Mouse (Mus musculus) spleen, postnatal 14 days (tissue): Measurements from ENCODE around the gene Psen2.
A peak's percentile ranks its signal among the peaks of the same experiment; 100 is the strongest.

Experiments used
- DNase-seq, 2 experiments: peaks; one replicate each; pipeline ENCODE4 v3.0.0; 2021 to 2022; ENCODE audit warnings: low spot score in 2 of 2

Psen2 gene

DNA sequence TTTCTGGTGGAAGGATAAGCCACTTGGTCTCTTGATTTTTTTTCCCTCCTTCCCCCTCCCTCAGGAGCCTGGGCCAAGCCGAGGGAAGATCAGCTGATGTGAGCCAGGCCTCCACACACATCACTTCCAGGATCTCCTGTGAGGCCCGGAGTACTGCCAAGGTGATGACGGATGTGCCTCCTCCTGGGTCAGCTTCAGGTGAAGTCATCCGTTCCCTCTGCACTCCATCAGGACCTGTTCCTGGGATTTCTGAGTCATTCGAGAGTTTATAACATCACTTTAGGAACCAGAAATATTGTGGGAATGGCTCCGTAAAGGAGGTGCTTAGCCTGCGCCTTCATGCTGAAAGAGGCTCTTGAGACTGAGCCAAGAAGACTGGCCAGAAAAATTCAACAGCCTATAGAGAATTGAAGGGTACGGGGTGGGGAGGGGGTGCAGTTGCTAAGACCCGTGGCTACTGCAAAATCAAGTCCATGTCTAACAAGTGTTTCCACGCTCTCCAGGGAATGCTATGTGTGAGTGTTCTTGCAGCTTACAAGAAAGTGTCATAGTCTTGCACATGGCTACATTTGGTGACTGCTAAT lies 11.6 kb upstream of the Psen2 start:
- no peak for DNase-seq

DNA sequence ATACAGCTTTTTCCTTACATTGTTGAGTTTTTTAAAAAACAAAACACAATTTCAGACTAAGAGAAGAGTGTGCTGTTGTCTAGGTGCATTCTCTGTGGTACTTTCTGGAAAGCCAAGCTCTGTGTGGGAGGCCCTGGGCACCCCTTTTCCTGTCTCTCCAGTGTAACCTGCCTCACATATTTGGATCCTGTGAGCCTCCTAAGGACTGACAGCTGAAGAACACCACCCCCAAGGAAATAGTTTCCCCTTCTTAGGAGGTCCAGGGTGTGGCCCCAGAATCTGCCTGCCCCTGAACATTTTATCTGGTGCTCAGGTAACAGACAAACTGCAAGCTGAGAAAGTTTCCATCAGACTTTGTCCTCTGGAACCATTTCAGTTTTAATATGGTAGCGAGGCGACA lies 5.8 kb upstream of the Psen2 start:
- no peak for DNase-seq

DNA sequence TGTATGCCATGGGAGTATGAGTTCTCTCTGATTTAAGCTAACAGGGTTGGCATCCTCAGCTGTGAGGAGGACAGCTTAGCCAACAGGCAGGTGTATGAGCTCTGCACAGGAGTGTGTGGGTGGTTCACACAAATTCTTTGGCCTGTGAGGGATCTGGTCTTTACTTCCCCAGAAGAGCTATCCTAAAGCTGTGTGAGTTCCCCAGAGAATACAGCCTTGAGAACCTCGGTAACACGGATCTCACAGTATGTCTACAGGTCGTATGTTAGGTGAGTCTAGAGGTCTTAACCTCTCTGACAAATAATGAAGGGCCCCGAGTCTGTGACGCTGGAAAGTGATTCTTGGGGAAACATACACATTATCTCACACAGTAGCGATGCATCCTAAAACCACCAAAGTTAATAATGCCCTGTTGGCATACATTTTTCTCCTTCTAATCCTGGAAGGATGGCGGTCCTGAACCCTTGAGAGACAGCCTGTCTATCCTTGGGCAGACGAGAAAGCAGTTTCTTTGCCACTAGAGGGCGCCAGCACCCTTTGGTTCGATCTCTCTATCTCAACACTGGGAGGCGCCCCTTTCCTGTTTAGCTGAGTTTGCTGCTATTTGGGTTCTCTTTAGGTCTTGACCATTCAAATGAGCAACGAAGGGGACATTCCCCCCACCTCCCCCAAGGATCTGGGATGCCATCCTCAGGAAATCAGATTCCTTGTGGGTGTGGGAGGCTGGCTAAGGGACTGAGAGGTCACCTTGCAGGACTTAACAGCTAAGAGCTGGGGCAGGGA lies 5.2 kb upstream of the Psen2 start:
- DNase-seq = peak; percentile 70 to 84

DNA sequence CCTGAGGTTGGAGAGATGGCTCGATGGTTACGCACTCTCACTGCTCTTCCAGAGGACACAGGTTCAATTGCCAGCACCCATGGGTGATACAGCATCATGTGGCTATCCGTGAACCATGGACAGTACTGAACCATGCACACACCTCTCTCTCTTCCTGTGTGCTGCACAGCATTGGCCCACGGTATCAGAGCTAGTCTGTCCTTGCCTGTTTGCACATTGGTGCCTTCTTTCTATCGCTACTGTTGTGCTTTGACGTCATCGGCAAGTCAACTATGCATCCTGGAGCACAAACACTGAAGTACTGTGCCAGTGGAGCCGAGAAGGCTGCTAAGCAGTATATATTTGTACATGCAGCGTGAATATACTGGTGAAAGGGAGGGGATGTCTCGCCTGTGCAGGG lies 3.9 kb upstream of the Psen2 start:
- no peak for DNase-seq

DNA sequence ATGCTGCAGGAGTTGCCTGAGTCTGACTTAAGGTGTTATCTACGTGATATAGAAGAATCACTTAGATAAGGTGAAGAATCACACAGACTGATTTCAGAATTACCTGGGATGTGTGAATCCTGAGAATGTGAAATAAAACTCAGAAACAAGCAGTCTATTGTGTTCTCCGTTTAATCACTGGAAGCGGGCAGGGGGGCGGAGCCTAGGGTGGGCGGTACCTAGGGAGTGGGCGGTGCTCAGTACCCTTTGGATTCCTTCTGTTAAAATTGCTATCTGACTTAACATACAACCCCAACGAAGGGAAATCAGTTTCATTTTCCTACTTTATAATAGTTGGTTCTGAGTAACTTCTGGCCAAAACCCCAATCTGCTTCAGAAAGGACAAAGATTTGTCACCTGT lies 2.2 kb upstream of the Psen2 start:
- peak in 1 of 2 experiments; percentile 38 for DNase-seq

DNA sequence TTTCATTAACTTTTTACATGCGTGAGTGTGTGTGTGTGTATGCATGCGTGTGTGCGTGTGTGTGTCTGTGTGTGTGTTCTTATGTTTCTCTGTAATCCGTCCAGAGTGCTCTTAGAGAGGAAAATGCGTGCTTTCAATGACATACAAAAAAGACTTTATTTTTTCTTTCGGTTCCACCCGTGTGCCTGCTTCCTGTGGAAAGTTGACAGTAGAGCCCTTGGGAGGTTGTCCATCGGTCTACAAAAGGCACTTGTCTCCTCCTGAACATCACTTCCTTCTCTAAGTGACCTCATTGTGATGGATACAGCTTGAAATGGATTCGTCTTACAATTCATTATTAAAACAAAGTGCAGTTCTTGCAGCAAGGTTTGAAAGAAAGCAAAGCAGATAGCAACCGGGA lies 1.6 kb upstream of the Psen2 start:
- DNase-seq = no peak

DNA sequence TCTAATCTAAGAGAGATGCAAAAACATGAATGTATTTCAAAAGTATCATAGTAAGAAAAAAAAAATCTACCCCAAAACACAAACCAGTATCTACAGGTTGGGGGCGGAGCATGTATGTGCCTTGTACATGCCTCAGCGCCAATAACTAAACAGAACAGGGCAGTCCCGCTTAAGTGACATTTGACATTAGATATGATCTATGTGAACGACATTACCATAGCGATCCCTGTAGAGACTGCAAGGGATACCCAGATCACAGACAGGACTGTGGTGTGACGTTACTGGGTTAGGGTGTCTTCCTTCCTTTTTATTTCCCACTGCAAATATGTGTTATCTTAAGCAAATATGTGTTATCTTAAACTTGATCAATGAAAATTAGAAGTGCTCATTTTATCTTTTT lies 1.2 kb upstream of the Psen2 start:
- no peak for DNase-seq

DNA sequence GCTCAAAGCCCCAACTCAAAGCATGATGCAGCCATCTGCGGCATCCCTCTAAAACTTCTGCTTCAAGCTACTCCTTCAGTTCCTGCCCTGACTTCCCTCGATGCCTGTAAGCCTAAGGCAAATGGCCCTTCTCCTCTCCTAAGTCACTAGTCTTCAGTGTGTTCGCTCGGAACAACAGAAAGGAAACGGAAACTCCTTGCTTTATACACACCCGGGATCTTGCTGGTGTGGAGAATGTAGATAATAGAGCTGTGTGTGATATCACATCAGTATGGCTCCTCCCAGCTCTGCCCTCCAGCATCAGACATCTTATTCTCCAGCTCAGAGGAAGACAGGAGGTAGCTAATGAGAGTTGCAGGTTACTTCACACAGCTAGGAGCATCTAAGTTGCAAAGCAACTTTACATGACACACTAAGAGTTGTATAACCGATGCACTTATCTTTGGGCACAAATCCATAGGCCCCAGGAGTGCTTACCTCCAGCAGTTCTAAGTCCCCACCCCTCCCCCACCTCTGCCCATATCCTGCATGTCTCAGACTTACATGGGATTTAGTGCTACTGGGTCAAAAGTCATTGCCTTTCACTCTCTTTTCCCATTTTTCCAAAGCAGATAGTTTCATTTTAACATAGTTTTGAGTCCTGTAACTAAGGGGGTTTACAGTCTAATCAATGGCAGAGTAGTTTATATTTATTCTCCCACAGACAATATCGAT lies 1.2 kb downstream of the Psen2 start:
- DNase-seq = no peak

DNA sequence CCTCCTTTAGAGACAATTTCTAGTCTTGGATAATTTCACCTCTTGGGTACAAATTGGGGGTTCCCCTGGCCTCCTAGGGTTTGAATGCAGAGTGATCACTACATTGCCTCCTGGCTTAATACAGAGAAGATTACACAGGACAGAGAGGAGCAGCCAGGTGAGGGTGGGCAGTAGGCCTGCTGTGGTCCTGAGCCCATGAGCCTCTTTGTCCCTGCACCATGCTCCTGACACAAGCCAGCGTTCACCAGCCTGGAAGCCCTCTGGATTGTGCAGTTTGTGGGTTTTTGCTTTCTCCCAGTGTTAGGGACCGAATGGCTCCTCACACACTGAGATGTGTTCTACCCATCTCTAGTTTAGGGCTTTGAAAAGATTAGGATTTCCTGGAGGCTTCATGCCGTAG lies 1.8 kb downstream of the Psen2 start:
- no peak for DNase-seq

DNA sequence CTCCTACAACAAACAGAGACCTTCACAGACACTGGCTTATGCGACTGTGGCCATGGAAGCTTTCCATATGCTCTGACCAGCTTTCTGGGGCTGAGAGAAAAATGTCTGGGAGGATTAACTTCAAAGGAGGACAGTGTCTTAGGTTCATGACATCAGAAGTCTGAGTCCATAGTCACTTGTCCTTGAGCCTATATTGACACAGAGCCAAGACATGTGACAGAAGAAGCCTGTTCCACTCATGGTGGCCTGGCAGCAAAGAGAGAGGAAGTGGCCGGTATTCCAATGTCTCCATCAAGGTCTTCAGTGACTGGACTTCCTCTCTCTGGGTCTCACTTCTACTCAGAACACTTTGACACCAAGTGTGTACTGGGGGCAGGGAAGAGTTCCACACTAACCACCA lies 2.4 kb downstream of the Psen2 start:
- DNase-seq = no peak

DNA sequence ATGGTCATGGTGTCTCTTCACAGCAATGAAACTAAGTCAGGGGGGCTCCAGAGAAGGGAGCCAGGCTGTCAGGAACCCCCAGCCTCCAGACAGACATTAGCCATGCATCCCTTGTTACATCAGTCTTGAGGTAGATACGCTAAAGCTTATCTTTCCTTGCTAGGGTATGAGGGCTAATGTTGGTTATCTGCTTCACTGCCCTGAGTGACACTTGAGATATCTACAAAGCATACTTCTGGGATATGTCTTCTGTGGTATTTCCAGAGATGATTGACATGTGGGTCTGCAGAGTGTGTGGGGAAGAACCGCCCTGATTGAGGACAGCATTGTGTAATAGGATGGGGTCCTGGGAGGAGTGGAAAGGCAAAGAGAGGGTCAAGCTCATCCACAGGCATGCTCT lies 3.5 kb downstream of the Psen2 start:
- no peak for DNase-seq

DNA sequence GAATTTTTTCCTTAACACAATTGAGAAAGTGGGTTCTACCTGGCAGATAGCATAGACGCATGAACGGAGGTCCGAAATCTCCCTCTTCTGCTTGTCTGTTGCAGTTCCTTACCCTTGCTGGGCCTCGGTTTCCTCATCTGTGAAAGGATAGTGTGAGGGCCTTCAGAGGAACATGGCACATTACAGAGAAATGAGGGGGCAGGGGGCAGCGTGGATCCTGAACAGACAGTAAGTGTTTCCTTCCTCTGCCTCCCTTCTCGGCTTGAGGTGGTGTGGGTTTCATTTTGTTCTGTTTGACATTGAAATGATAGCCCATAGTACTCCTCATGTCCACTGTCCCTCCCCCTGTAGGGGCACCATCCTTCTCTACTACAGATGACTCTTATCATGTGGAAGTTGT lies 5.8 kb downstream of the Psen2 start:
- no peak for DNase-seq

DNA sequence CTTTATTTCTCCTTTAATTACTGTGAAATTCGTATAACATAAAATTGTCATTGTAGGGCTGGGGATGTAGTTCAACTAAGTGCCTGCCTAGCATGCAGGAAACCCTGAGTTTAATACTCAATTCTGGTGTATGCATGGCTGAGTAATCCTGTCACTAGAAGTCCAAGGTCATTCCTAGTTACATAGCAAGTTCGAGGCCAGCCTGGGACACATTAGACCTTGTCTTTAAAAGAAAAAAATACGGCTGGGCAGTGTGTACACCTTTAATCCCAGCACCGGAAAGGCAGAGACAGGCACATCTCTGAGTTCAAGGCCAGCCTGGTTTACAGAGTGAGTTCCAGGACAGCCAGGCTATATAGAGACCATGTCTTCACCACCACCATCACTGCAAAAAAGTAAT lies 6.4 kb downstream of the Psen2 start:
- DNase-seq = no peak

DNA sequence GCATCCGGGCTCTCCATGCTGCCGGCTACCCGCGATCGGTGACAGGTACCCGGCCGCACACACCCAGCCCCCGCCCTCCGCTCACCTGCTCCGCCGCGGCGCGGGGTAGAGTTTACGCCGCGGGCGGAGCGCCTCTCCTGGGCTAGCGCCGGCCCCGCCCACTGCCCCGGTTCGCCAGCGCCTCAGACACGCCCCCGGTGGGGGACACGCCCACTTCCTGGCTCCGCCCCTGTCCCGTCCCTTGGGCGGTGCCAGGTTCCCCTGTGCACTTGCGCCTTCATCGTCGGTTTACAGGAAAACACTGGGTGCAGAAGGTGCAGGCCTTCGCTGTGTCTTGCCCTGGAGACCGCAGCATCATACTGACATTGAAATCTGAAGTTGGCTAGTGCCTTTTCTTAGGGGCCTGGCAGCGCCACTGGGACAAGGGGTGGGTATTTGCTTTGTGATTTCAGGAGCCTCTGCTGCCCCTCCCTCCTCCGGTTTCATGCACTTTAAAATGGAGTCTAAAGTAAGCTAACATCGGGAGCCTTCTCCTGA lies 7.0 kb downstream of the Psen2 start:
- DNase-seq = peak; percentile 100

DNA sequence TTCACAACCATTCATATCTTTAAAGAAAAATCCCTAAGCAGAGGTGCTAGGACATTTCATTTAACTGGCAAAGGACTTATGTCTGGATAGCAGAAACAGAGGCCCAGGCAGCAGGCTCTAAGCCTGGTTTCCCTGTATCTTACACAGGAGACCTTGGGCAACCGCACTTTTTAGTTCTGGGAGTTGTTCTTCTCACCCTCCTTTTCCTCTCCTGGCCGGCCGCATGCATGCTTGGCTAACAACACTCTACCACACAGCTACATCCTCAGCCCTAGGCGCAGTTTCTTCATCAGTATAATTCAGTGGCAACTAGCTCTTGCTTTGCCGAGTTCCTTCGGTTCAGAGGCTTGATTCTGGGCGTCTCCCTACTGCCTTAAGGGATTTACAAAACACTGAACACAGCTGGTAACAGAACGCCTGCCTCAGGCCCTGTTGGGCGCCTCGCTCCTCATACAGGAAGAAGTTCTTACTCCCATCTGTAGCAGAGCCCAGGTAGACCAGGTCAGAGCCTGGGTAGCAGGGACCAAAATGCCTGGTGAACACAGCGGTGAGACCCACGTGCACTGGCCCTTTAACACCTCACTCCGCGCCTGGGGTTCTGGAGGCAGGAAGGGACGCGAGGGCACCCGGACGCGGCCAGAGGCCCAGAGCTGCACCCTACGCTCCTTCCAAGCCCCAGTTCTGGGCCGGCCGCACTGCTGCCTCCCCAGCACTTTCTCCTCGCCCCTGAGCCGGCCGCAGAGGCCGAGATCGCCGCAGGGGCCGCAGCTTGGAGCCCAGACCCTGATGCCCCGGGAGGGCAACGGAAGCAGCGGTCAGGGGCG lies 7.7 kb downstream of the Psen2 start:
- peak in 1 of 2 experiments; percentile 19 for DNase-seq

DNA sequence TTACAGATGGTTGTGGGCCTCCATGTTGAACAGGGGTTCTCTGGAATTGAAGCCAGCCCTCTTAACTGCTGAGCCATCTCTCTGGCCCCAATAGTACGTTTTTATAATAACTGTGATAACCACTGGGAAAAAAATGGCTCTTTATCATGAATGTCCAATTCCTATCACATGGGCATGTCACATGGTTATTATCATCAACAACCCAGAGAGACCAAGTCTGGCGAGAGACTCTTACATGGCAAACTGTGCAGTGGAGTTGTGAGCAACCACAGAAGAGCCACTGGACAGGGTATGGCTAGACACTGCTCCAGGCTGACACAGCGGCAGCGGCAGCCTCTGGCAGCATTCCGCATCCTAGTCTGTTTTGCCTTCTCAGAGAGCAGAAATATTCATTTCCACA lies 8.9 kb downstream of the Psen2 start:
- DNase-seq = no peak

DNA sequence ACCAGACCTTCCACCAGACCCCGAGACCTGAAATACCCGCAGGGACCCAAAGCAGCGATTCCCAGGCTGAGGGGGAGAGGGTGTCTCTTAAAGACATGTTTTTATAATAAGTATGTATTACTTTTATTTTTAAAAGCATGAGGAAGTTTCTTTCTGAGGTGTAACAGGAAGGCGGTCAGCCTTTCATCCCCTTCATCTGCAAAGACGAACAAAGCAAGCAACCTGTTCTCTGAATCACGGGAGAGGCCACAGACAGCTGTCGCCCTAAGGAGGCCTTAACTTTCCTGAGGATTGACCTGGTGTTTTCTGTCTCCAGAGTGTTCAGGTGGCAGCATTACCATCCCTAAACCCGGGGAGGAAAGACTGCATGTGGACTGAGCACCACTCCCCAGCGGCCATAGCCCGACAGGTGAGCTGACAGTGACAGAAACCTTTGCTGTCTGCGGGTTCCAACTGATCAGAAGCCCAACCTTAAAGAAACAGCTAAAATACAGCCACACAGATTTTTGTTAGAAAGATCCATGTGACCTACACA lies 10.5 kb downstream of the Psen2 start:
- DNase-seq = no peak

DNA sequence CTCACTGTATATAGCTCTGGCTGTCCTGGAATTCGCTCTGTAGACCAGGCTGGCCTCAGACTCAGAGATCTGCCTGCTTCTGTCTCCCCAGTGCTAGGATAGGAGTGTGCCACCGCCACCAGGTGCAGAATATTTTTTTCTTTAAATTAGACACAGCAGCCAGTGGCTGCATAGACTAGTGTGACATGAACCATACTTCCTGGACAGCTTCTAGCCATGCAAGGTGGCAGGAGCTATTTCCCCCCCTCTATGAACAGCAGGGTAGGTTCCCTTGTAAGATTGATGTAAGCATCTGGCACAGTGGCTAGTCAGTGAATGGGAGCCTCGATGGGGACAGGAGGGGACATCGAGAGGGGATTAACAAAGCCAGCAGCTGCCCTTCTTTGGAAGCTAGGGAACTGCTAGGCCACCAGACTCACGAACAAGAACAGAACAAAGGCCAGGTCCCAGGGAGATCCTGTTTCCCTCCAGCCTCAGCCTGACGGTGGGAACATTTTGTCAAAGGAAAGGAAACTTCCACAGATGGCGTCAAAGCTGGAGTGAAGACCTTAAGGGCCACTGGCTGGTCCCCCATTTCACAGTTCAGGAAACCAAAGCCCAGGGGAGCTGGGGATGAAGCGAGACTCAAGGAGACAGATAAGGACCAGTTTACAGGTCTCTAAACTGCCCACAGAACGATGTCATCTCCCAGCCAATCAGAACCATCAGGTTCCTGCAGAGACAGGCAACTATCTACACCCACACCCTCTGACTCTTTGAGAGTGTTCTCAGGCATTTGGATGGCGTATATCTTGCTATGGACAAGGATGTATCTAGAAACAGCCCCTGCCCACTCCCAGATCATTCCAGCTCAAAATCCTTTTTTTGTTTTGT lies 11.8 kb downstream of the Psen2 start:
- DNase-seq = no peak

DNA sequence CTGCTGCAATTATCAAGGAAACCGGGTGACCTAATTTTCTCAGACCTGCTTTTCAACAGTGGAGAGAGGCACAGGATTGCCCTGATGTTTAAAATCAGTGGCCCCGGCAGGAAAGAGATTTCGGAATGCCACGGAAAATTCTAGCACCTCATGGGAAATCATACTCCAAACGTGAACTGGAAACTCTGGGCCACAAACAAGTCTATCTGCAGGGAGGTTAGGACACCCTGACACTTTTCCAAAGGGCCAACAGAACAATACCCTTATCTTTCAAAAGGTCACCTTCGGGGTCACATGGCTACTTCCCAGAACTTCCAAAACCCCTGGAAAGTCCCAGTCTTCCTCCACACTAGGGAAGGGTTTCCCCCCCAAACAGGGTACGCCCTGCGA lies 12.8 kb downstream of the Psen2 start:
- DNase-seq = no peak

DNA sequence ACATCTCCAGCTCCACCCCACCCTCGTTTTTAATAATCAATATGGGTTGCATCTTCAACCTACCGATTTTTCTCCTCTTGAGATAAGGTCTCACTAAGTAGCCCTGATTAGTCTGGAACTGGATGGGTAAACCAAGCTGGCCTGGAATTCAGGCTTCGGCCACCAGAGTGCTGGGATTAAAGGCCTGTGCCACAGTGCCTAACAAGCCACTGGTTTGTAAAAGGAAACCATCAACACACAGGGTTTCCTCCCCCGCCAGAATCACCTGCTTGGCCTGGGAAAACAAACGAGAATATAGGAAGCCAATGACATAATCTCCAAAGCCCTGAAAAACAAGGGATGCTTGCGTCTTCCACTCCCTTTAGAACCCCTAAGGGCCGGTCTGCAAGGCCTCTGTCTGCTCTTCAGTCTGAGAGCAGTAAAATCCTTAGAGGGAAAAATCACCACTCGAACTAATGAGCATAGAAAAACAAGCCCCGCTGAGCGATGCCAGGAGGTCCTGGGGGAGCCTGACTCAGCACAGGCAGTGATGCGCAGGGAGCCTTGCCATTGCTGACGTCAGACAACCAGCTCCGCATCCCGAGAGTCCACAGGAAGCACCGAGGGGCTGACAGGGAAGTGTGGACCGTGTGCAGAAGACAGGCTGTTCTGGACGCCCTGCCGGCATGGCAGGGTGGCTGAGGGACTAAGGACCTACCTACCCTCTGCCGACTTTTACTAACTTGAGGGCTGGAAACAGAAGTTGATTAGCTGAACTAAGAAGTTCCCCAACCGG lies 13.4 kb downstream of the Psen2 start:
- no peak for DNase-seq
